Mouse (Mus musculus) ovary, postnatal 10 days (tissue): Measurements from ENCODE around the gene Chst3.
"Not testable (repeated sequence)": the region's sequence is repeated elsewhere in the genome, so short reads cannot be mapped to it uniquely, and the experiment has no call there.

Source experiments
- DNase-seq: peaks from one replicate; pipeline ENCODE4 v3.0.0; 2022; ENCODE audit warnings: low spot score

The Chst3 gene

DNA sequence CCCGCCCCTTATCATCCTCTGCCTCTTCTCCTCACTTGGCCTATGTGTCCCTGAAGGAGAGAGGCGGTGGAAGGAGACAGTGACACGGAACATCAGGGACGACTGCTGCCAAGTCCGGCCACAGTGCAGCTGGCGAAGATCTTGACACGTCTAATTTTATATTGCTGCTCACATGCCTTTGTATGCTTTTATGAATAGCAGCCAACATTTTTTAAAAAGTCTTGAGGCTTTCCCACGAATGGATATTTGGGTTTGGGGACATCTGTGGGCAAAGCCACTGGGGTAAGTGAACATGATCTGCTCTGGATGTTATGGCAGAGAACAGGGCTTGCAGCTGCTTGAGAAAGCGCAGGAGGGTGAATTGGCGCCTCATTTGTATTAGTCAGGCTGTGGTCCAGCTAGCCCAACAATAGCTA lies 21.6 kb downstream of the Chst3 start:
- DNase-seq, result no peak

DNA sequence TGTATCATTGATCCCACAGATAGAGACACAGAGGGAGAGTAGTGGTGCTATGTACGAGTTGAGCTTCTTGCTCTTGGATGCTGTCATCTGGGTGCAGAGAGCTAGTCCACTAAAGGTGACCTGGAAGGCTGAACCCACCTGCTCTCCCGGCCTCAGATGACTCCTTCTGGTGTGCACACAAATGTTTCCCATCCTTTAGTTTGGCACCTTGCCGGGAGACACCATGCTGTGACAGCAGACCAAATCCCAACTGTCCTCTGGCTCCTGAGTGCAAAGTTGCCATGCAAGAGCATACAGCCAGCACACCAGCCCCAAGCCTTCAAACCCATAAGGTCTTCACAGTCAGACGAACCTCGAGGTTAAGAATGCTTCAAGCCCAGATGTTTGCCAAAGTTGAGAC lies 22.1 kb downstream of the Chst3 start:
- no peak for DNase-seq

DNA sequence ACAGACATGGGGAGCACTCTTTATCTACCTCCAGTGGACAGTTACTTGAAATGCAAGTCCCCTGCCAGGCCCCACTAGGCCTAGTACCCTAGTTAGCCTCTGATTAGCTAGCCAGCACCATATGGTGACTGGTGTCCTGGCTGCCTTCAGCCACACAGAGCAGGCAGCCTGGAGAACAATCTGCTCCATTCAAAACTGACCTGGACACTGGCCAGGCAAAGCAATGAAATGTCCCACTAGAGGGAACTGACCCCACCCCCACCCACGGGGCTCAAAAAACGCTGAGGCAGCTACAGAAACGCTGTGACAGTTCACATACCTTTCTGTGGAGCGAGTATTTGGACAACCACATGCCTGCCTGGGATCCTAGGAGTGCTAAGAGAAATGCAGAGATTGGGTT lies 24.0 kb downstream of the Chst3 start:
- no peak for DNase-seq

DNA sequence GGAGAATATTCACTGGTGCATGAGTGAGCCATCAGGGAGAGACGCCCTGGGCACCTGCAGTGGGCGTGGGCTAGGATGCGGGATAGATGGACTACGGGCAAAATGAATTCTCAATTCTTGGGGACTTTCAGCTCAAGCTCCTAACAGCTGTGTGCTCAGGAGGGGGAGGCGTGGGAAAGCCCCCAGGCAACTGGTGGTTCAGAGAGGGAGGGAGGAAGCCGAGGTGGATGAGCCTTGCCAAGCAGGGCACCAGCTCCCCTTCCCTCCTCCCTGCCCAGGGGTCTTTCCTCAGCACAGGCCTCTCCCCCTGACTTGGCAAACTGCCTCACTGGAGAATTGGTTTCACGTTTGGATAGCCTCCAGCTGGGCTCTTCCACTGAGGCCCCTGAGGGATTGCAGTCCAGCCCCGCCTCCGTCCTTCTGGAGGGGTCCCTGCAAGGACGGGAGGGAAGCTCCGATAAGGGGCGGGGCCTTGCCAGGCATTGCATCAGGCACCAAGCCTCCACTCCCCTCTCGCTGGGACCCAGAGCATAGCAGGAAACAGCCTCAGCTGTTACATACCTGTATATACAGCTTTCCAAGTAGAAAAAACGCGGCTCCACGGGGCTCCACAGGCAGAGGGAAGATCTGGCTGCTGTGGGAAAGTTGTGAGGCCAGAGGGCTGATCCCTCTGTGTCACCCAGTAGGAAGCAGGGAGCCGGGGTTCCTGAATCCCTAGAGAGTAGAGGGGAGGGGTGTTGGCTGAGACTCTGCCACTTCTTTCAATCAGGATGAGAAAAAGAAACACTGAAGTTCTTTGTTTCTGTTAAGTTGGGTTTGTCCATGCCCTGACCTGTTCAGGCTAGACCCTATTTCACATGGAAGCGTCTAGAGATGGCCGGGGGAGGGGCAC lies 25.3 kb downstream of the Chst3 start:
- DNase-seq, result no peak

DNA sequence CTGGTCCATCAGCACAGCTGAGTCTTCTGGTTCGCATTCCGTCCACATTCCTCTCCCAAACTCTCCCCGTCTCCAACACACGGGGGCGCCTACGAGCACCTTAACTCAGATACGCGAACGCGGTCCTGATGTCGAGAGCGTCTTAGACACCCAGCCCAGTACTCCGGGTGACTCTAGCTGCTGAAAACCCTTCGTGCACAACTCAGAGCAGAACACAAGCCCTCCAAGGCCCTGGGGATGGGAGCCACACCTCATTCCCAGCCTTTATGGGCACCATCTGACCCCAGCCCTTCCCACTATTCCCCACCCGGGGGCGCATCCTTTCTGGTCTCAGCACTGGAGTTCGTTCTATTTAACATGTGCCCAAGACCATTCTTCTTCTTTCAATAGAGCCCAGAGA lies 27.3 kb downstream of the Chst3 start:
- DNase-seq, result peak; percentile 58

DNA sequence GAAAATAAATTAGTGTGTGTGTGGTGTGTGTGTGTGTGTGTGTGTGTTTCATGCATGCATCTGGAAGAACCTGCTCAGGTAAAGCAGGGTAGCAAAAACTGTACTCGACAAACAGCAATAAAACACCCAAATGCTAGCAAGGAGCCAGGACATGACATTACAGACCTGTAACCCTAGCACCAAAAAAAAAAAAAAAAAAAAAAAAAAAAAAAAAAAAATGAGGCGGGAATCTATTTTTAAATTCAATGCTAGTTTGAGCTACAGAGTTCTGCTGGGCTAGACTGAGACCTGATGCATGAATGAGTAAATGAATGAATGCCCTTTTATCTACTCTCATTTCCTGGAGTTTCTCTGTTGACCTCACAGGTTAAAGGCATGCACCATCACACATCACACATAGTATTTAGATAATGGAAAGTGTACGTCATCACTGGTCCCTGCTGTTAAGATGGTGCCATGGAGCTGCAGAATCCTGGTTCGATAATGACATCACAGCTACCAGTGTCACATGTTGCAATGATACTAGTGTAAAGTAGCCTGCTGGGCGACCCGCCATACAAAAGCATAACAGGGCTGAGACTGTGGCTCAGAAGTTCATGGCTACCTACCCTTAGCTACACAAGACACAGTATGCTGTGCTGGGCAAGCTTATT lies 29.4 kb downstream of the Chst3 start:
- DNase-seq, result no peak

DNA sequence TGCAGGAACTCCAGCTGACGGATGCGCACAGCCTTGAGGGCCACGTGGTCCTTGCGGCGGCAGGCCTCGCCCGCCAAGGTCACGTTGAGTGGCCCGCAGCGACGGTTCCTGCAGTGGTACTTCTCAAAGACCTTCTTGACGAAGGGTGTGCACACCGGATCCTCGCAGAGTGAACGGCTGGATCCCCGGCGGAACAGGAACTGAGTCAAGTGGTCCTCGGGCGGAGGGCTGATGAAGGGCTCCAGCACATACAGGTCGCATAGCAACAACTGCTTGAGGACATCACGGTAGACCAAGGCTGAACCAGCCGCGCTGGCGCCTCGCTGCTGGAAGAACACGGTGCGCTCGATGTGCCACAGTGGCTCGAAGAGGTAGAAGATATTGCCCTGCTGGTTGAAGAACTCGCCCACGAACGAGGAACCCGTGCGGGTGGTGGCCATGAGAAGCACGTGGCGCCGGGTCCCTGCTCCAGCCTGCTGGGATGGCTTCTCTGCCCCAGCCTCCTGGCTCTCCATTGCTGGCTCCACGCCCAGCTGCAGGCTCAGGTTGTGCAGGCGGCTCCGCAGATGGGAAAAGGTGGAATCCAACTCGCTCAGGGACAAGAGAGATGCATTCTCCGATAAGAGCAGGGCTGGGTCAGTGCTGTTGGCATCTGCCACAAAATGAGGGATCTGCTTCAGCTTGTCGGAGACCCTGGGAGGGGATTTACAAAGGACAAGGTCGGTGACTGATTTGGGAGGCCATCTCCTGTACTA lies 32.7 kb downstream of the Chst3 start:
- DNase-seq, result no peak

DNA sequence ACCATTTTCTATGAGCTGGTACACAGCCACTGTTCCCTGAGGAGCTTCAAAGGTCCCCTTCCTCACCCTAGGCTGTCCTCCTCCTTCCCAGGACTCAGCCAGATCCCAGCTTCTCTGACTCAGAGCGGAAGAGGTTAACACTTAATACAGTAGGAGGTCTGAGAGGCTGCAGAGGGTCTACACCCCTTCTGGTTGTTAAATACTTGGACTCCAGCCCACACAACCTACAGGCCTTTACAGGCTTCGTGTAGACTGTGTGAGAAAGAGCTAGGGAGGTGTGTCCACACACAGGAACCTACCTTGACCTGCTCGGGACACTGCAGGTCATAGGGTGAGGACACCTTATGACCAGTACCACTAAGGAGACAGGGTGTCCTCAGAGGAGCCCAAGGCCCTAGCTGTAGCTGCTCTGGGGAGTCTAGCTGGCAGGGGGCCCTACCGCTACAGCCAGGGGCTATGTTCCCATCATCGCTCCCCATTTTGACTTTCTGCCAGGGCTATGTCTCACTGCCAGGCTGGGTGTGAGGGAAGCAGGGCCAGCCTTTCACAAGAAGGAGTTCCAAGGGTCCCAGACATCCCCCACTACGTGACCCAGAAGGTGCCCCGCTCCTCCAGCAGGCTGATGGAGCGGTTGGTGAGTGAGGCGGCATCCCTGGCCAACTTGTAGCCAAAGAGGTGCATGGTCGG lies 33.9 kb downstream of the Chst3 start:
- DNase-seq, result no peak

DNA sequence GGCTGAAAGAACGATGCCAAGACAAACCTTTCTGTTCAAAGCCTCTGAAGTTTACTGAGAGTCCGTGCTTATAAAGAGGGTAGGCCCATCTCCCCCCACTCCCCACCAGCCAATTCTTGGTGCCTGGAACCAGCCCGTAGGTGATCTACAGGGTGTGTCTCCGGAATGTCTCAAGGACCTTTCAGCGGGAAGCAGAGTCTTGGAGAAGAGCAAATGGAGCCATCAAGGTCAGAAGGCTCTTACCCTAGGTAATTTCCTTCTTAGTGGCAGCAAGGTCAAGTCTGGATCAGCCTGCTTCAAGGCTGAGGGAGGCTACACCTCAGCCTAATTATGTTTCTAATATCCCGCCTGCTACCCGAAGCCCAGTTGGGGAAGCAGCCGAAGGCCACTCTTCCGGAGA lies 43.8 kb downstream of the Chst3 start:
- not testable (repeated sequence) for DNase-seq

DNA sequence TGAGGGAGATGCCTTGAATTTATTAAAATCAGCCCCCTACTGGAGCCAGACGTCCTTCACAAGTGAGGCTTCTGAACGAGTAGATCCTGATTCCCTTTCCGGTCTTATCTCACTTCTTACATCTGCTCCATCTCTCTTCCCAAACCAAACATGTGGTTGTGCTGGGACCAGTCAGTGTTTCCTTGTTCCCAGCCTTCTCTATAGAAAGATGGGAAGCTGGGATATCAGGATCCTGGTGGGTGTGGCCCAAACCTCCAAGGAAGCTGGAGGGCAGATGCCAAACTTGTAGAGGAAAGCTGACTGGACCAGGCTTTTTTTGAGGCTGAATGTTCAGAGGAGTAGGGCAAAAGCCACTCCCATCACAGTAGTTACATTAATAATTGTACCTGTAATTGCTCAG lies 44.6 kb downstream of the Chst3 start:
- DNase-seq, result no peak

DNA sequence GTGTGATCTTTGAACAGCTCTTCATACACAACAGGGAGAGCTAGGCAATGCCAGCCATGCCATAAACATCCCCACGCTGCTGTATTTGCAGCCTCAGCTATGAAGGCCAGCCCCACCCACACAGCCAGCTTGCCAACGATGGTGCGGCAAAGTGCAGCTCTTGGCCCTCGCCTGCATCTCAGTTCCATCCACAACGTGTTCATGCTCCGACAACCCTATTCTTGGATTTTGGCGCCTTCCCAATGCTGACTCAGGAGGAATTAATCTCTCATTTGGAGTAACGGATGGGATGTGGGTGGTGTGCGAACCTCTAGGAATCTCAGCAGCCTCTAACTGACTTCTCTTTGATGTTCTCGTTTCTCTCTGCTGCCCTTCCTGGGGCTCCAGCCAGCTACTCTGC lies 46.0 kb downstream of the Chst3 start:
- peak; percentile 42 for DNase-seq

DNA sequence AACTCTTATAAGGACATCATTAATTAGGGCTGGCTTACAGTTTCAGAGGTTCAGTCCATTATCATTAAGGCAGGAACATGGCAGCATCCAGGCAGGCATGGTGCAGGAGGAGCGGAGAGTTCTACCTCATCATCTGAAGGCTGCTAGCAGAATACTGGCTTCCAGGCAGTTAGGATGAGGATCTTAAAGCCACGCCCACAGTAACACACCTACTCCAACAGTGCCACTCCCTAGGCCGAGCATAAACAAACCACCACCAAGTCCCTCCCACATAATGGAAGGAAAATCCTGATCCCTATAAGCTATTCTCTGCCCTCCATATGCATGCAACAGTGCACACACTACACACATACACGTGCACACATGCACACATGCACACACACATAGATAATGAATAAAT lies 46.8 kb downstream of the Chst3 start:
- DNase-seq, result no peak

DNA sequence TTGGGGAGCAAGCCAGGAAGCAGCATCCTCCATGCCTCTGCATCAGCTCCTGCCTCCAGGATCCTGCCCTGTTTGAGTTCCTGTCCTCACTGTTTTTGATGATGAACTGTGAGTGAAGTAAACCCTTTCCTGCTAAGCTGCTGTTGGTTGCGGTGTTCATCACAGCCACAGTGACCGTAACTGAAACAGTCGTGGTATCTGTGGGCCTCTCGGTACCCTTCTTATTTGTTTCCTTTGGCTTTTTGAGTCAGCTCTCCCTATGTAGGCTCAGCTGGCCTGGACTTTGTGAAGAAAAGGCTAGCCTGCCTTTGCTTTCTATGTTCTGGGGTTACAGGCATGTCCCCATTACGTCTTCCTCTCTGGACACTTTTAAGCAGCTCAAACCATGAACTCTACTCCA lies 47.7 kb downstream of the Chst3 start:
- no peak for DNase-seq

DNA sequence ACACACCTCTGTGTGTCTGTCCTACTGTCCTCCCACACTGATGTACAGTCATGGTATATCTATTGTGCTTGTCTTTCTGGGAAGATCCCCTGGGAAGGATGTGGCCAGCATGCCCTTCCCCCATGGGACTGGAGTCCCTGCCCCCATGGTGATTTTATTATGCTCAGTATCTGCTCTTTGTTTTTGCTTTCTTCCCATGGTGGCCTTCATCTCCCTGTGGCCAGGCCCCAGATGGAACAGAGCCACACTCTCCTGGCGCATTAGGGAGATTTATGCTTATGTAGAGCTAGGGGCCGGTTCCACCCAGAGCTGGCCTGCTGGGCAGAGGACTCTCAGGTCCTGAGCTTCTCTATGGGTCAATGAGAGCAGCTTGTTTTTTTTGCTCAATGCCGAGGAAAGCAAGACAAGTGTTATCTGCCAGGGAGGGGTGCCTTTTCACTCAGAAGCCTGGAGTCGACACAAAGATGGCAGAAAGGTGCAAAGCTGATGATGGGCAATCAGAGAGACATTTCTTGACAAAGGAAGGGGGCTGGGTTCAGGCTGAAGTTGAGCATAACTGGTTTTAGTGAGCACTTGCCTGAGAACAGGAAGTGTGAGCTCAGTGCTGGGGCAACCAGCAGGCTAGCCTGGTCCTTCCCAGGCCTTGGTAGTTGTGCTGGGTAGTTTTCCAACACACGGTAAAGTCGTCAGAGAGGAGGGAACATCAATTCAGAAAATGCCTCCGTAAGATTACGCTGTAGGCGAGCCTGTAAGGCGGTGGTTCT lies 48.6 kb downstream of the Chst3 start:
- no peak for DNase-seq

DNA sequence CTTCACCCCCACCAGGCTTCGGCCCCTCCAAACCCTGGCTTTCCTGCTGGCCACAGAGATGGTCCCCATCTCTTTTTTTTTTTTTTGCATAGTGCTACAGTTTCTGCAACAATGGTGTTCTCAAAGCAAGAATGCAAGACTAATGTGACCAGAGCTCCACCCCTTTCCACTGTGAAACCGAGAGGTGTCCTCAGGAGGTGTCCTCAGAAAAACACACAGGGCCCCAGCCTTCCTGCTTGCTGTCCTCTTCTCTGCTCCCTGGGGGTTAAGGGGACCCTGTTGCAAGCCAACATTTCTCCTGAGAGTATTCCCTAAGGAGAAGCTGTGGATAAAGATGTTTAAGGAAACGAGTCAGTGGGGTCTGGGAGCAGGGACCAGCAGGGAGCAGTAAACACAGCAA lies 50.1 kb downstream of the Chst3 start:
- DNase-seq, result no peak

DNA sequence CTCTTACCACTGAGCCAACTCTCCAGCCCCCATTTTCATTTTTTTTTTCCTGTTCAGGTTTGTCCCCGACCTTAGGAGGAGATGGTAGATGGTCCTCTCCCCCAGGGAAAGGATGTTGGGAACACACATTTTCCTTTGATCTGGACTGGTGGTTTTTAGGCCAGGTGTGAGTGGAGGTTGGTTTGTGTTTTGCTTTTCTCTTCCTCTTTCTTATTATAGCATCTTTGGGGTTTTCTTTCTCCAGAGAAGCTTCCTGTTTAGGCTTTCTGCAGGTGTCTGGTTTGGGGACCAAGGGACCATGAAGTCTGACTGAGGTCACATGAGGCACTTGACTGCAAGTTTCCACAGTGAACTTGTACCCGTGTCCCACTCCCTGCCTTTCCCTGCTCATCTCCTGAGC lies 50.8 kb downstream of the Chst3 start:
- DNase-seq, result no peak

DNA sequence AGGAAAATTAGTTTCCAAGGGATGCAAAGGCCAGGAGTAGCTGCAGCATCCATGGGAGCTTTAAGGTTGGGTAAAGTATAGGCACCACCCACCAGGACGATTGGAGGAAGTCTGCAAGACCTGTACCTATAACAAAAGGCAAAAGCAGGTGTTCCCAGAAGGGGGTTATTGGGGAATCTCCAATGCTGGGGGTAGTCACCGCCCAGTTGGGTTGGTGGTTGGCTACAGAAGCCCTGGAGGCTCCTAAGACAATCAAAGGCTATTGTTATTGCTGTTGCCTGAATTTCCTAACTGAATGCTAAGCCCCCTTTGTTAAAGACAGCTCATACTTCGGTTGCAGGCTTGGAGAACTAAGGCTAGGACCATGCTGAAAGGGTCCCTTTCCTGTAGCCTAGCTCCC lies 53.0 kb downstream of the Chst3 start:
- DNase-seq, result no peak

DNA sequence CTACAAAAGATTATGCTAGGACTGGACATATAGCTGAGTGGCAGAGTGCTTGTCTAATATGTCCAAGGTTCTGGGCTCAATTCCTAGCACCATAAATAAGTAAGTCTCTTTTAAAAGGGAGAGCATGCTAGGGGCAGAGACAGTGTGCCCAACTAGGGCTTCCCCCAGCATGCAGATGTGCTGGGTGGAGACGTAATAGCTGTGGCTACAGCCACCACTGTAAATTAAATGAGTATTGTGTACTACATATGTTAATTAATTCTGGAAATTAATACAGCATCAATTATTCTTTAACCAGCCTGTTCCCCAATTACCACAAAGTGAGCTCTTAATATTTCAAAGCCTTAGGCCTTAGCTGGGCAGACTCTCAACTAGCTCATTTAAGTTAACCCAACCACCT lies 54.2 kb downstream of the Chst3 start:
- no peak for DNase-seq

DNA sequence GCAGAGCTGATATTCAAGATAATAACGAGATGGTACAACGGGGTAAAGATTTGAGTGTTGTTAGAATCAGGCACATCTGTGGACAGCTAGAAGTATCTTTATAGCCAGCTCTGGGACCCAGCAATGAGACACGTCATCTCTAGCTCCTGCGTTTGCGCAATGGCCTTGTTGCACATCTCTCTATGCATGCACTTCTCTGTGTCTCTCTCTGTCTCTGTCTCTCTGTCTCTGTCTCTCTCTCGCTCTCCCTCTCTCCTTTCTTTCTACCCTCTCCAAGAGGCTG lies 56.1 kb downstream of the Chst3 start:
- DNase-seq, result no peak

DNA sequence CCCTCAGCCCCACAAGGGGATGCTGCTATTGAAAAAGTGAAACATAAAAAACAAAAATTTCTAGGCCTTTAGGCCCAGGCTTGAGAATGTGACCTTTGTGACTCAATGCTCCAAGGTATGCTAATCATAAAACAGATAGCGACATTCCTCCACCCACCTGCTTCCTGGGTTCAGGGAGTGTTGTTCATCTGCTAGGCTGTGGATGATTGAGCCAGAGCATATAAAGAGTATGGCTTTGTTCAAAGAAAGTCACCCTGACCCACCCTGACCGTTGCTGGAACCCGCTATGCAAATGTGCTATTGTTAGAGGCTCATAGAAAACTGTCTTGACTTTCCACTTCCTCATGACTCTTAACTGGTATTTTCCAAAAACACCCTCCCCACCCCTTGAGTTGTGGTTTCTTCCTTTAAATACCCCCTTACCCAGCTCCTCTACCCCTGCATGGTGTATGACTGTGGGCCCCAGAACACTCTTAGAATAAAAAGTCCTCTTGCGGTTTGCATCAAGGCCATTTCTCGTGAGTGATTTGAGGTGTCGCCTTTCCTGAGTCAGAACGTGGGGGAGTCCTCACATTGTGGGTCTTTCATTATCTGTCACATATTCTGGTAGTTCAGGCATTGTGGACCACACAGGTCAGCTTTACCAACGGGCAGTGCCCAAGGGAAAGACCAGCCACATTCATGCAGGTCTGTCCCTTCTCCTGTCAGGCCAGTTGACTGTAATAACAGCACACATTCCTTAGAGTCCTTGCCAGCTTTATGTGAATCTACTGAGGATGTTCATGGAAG lies 56.7 kb downstream of the Chst3 start:
- not testable (repeated sequence) for DNase-seq

DNA sequence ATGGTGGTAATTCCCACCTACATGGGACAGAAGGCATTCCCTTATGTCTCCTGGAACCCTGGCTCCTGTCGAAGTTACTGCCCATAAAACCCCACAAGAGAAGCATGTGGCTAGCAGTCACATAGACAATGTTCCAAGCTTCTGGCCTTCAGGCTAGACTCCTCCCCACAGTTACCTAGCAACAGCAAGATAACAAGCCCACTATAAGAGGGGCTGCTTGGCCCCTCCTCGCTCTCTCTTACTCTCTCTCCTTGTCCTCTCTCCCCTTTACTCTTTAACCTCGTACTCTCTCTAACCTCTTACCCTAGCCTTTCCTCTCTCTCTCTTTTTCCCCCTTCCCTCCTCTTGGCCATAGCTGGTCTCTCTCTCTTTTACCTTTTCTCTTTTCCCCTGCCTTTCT lies 57.7 kb downstream of the Chst3 start:
- DNase-seq, result not testable (repeated sequence)
